Mouse (Mus musculus) myocyte (in vitro differentiated cells): ENCODE results near the gene Cpox.

Experiments used
- CEBPB ChIP-seq: IDR thresholded peaks from 2 replicates; pipeline ENCODE4 v1.6.1; 2011; ENCODE audit warnings: mild to moderate bottlenecking, moderate library complexity; ENCODE audit not compliant: poor library complexity, insufficient read depth, severe bottlenecking
- E2F4 ChIP-seq: IDR thresholded peaks from one replicate; pipeline ENCODE4 v1.6.1; 2011; ENCODE audit warnings: mild to moderate bottlenecking, control low read depth, moderate library complexity; ENCODE audit not compliant: insufficient read depth
- MAX ChIP-seq: IDR thresholded peaks from one replicate; pipeline ENCODE4 v1.6.1; 2011; ENCODE audit warnings: low read depth, mild to moderate bottlenecking, control low read depth
- MYOD1 ChIP-seq, 3 experiments: IDR thresholded peaks; one replicate each; pipeline ENCODE4 v1.6.1; 2011; ENCODE audit warnings: control low read depth in 2 of 3, low read depth in 2 of 3, mild to moderate bottlenecking in 2 of 3, moderate library complexity in 1 of 3; ENCODE audit not compliant: insufficient read length in 2 of 3, control insufficient read depth in 1 of 3
- MYOG ChIP-seq, 3 experiments: IDR thresholded peaks; one replicate each; pipeline ENCODE4 v1.6.1; 2011; ENCODE audit warnings: control low read depth in 2 of 3, low read depth in 2 of 3, mild to moderate bottlenecking in 2 of 3; ENCODE audit not compliant: insufficient read length in 2 of 3, control insufficient read depth in 1 of 3, insufficient read depth in 1 of 3
- POLR2A ChIP-seq: IDR thresholded peaks from one replicate; pipeline ENCODE4 v1.6.1; 2011; ENCODE audit warnings: low read depth, mild to moderate bottlenecking, control low read depth, moderate library complexity; ENCODE audit not compliant: insufficient read length
- POLR2AphosphoS2 ChIP-seq: IDR thresholded peaks from one replicate; pipeline ENCODE4 v1.6.1; 2011; ENCODE audit warnings: low read depth, control low read depth; ENCODE audit not compliant: insufficient read length
- REST ChIP-seq: IDR thresholded peaks from one replicate; pipeline ENCODE4 v1.6.1; 2011; ENCODE audit warnings: mild to moderate bottlenecking, control low read depth, moderate library complexity; ENCODE audit not compliant: insufficient read depth, insufficient read length
- SRF ChIP-seq: IDR thresholded peaks from one replicate; pipeline ENCODE4 v1.6.1; 2011; ENCODE audit warnings: low read depth; ENCODE audit not compliant: control insufficient read depth, insufficient read length
- TCF12 ChIP-seq: IDR thresholded peaks from one replicate; pipeline ENCODE4 v1.6.1; 2011; ENCODE audit warnings: mild to moderate bottlenecking, control low read depth; ENCODE audit not compliant: poor library complexity, insufficient read depth, severe bottlenecking
- TCF3 ChIP-seq: IDR thresholded peaks from one replicate; pipeline ENCODE4 v1.6.1; 2011; ENCODE audit warnings: low read depth, control low read depth; ENCODE audit not compliant: insufficient read length
- USF1 ChIP-seq: IDR thresholded peaks from one replicate; pipeline ENCODE4 v1.6.1; 2011; ENCODE audit warnings: low read depth, mild to moderate bottlenecking, control low read depth, moderate library complexity

- TF ChIP-seq POLR2A = no peak
- TF ChIP-seq TCF12 = no peak
- TF ChIP-seq MYOD1 (IDR thresholded peaks at IDR 0.05; ENCODE audit: control insufficient read depth in 1 of 3, insufficient read length in 2 of 3, low read depth in 2 of 3) = no peak
- TF ChIP-seq USF1 = no peak
- no peak for TF ChIP-seq POLR2AphosphoS2
- TF ChIP-seq E2F4 = no peak
- TF ChIP-seq TCF3 = no peak
- no peak for TF ChIP-seq MAX
- TF ChIP-seq MYOG (IDR thresholded peaks at IDR 0.05; ENCODE audit: control insufficient read depth in 1 of 3, insufficient read depth in 1 of 3, insufficient read length in 2 of 3, low read depth in 2 of 3) = no peak
- TF ChIP-seq REST = no peak
- TF ChIP-seq CEBPB = no peak
- no peak for TF ChIP-seq SRF
Observed at GRCm38 (mm10) chr16:58740751-58741150, 70.7 kb downstream of the Cpox start.
